Mouse (Mus musculus): Measurements from ENCODE around the gene Prkn. TPM values are rescaled to one million over a fixed set of nuclear protein-coding genes. Genes with fewer than 3 reads are reported as not detected.

Prkn gene
- total and polyA plus RNA-seq, 3 experiments = 4.5 to 10.6 (median 10.3) TPM

DNA sequence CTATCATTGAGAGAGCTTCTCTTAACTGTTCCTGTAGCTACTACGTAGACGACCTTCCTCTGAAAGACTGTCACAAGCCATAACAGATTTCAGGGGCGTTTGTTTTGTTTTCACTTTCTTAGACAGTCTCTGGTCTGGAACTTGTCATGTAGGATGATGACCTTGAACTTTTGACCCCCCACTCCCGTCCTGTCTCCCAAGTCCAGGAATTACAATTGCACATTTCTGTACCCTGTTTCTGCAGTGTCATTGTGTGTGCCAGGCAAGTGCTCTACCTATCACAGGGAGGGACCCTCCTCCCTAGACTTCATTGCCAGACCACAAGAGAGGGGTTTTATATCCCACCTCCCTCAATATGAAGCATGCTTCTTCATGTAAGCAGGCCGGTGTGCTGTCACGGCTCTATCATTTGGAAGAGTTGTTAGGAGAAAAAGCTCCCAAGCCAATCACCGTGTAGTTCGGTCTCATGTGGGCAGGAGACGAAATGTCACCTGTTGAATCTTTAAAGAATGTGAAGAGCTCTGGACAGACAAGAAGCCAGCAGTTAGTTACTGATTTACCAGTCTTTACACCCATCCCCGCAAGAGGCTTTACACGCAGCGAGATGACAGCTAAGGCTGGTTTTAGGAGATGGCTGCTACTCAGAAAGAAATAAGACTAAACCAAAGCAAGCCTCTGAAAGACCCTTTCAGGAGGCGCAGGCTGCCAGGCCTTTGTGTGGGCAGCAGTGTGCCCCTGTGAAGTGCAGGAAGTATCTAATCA is 1027.3 kb downstream of the Prkn start:
- no peaks in the 10 kb centered on the region for H3K79me2 ChIP-seq (replicated peaks; ENCODE audit: control insufficient read depth, insufficient read depth, low read length)
- no peak overlapping the region for H3K27ac ChIP-seq
- TF ChIP-seq EP300 (IDR thresholded peaks at IDR 0.05; ENCODE audit: insufficient read depth, low read depth, low read length) = no peak
- no peak for TF ChIP-seq POLR2A (IDR thresholded peaks at IDR 0.05; ENCODE audit: insufficient read depth, low read depth, low read length)
- no peak for TF ChIP-seq CTCF (IDR thresholded peaks at IDR 0.05)
- intact Hi-C loops (cut with DNase I) = no loop called here
- WGBS = 67% methylated on average over 13 of the region's 13 CpGs
- no peaks in the 10 kb centered on the region for H3K27me3 ChIP-seq (ENCODE audit: control insufficient read depth, insufficient read depth, low read length)
- no peaks in the 10 kb centered on the region for H3K4me1 ChIP-seq (ENCODE audit: control insufficient read depth, insufficient read depth, low read length)
- DNase-seq = no peak
- H3K4me3 ChIP-seq = no peak overlapping the region
- no peak overlapping the region for H3K9ac ChIP-seq (ENCODE audit: low read depth, low read length)
- H3K36me3 ChIP-seq (ENCODE audit: control insufficient read depth, insufficient read depth, low read length) = no peaks in the 10 kb centered on the region

DNA sequence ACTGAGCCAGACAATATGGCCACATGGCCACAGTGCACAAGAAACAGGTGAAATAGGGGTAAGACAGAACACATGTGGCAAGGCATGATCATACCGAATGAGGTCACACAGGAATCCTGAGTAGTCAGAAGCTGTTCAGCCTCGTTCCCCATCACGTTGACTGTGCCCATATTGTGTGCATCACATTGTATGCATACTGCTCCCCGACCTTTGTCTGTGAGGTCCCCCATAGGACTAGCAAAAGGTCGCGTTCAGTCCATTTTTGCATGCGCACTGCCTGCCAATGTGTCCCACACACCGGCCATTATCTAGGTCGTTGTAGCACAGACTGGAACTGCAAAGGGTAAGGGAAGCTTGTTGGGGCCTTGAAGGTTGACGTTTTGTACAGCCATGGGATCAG is 1030.4 kb downstream of the Prkn start:
- H3K27me3 ChIP-seq (ENCODE audit: control insufficient read depth, insufficient read depth, low read length) = no peaks in the 10 kb centered on the region
- H3K4me1 ChIP-seq (ENCODE audit: control insufficient read depth, insufficient read depth, low read length) = no peaks in the 10 kb centered on the region
- intact Hi-C loops (cut with DNase I) = no loop called here

GRCm38 (mm10) chr17:11876240-11876639 is 1036.1 kb downstream of the Prkn start:
- no peak for DNase-seq
- H3K4me3 ChIP-seq = no peak overlapping the region
- no peaks in the 10 kb centered on the region for H3K36me3 ChIP-seq (ENCODE audit: control insufficient read depth, insufficient read depth, low read length)
- no peak for TF ChIP-seq POLR2A (IDR thresholded peaks at IDR 0.05; ENCODE audit: insufficient read depth, low read depth, low read length)
- TF ChIP-seq CTCF (IDR thresholded peaks at IDR 0.05) = no peak
- no peak for TF ChIP-seq EP300 (IDR thresholded peaks at IDR 0.05; ENCODE audit: insufficient read depth, low read depth, low read length)
- no peak overlapping the region for H3K27ac ChIP-seq
- no peaks in the 10 kb centered on the region for H3K79me2 ChIP-seq (replicated peaks; ENCODE audit: control insufficient read depth, insufficient read depth, low read length)
- intact Hi-C loops (cut with DNase I) = no loop called here
- 86% methylated on average over 2 of the region's 2 CpGs for WGBS
- no peaks in the 10 kb centered on the region for H3K27me3 ChIP-seq (ENCODE audit: control insufficient read depth, insufficient read depth, low read length)
- no peaks in the 10 kb centered on the region for H3K4me1 ChIP-seq (ENCODE audit: control insufficient read depth, insufficient read depth, low read length)
- H3K9ac ChIP-seq (ENCODE audit: low read depth, low read length) = no peak overlapping the region

More for the DNA sequence above, 1030.4 kb downstream of the Prkn start:
- Histone ChIP-seq H3K27ac (no peak overlapping the region), H3K4me3 (no peak overlapping the region), H3K36me3 (ENCODE audit: control insufficient read depth, insufficient read depth, low read length) (no peaks in the 10 kb centered on the region), H3K9ac (ENCODE audit: low read depth, low read length) (no peak overlapping the region), H3K79me2 (replicated peaks; ENCODE audit: control insufficient read depth, insufficient read depth, low read length) (no peaks in the 10 kb centered on the region)
- TF ChIP-seq CTCF (IDR thresholded peaks at IDR 0.05) = no peak
- TF ChIP-seq EP300 (IDR thresholded peaks at IDR 0.05; ENCODE audit: insufficient read depth, low read depth, low read length) = no peak
- TF ChIP-seq POLR2A (IDR thresholded peaks at IDR 0.05; ENCODE audit: insufficient read depth, low read depth, low read length) = no peak
- DNase-seq = no peak
- 84% methylated on average over 10 of the region's 10 CpGs for WGBS

DNA sequence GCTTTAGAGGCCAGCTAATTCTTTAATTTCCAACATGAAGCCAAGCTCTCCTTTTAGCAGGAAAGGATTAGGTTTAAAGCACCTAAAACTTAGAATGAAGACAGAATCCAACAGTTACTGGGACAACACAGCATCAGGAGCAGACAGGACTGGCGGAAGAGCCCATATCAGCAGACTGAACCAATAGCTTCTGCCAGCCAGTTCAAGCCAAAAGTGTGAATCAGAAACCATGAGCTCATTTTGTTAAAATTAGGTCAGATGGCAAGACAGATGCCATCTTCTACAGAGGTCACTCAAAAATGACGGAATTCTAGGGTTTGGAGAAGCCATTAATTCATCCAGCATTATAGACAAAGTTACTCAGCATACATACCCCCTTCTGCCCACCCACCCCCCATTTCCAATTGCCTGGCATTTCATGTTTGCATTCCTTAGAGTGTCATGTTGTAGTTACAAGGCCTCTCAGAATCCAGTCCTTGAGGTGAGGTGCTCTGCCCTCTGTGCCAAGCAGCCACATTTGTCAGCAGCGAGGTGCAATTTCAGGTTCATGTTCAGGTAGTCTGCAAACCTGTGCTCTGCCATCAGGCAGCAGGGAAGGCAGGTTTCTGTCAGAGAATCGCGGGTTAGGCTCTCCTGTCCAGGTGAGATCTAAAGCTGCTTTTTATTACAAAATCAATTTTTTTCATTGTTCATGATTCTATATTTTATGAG is 1041.1 kb downstream of the Prkn start:
- H3K9ac ChIP-seq (ENCODE audit: low read depth, low read length) = no peak overlapping the region
- no peaks in the 10 kb centered on the region for H3K4me1 ChIP-seq (ENCODE audit: control insufficient read depth, insufficient read depth, low read length)
- no peaks in the 10 kb centered on the region for H3K27me3 ChIP-seq (ENCODE audit: control insufficient read depth, insufficient read depth, low read length)
- 78% methylated on average over 5 of the region's 5 CpGs for WGBS
- TF ChIP-seq EP300 (IDR thresholded peaks at IDR 0.05; ENCODE audit: insufficient read depth, low read depth, low read length) (no peak), CTCF (IDR thresholded peaks at IDR 0.05) (no peak), POLR2A (IDR thresholded peaks at IDR 0.05; ENCODE audit: insufficient read depth, low read depth, low read length) (no peak)
- no peak overlapping the region for H3K27ac ChIP-seq
- no peak overlapping the region for H3K4me3 ChIP-seq
- DNase-seq = no peak
- H3K79me2 ChIP-seq (replicated peaks; ENCODE audit: control insufficient read depth, insufficient read depth, low read length) = no peaks in the 10 kb centered on the region
- intact Hi-C loops (cut with DNase I) = no loop called here
- H3K36me3 ChIP-seq (ENCODE audit: control insufficient read depth, insufficient read depth, low read length) = no peaks in the 10 kb centered on the region

DNA sequence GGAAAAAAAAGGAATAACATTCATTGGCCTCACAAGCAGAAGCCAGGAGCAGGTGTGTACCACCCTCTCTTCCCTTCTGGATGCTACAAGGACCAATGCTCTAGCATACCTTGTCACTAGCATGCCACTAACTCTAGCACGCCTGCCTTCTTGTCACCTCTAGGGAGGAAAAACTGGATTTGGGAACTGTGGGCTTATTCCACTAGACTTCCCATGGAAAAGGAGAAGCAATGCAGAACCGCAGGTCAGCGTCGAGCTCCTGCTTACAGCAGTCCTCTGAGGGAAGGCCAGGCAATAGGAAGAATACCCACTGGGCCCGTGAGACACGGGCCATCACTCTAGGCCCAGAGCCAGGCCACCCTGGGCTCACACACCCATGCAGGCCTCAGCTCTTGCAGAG is 1045.4 kb downstream of the Prkn start:
- 90% methylated on average over 6 of the region's 6 CpGs for whole genome bisulfite sequencing
- DNase-seq = no peak
- H3K4me1 ChIP-seq (ENCODE audit: control insufficient read depth, insufficient read depth, low read length) = no peaks in the 10 kb centered on the region
- H3K79me2 ChIP-seq (replicated peaks; ENCODE audit: control insufficient read depth, insufficient read depth, low read length) = no peaks in the 10 kb centered on the region
- H3K27me3 ChIP-seq (ENCODE audit: control insufficient read depth, insufficient read depth, low read length) = no peaks in the 10 kb centered on the region
- TF ChIP-seq EP300 (IDR thresholded peaks at IDR 0.05; ENCODE audit: insufficient read depth, low read depth, low read length) (no peak), CTCF (IDR thresholded peaks at IDR 0.05) (no peak), POLR2A (IDR thresholded peaks at IDR 0.05; ENCODE audit: insufficient read depth, low read depth, low read length) (no peak)
- H3K27ac ChIP-seq = no peak overlapping the region
- H3K36me3 ChIP-seq (ENCODE audit: control insufficient read depth, insufficient read depth, low read length) = no peaks in the 10 kb centered on the region
- intact Hi-C loops (cut with DNase I) = no loop called here
- H3K9ac ChIP-seq (ENCODE audit: low read depth, low read length) = no peak overlapping the region
- H3K4me3 ChIP-seq = no peak overlapping the region

GRCm38 (mm10) chr17:11886963-11887362 is 1046.8 kb downstream of the Prkn start:
- intact Hi-C loops (cut with DNase I) = no loop called here
- no peak for TF ChIP-seq POLR2A (IDR thresholded peaks at IDR 0.05; ENCODE audit: insufficient read depth, low read depth, low read length)
- no peak for TF ChIP-seq EP300 (IDR thresholded peaks at IDR 0.05; ENCODE audit: insufficient read depth, low read depth, low read length)
- no peak for TF ChIP-seq CTCF (IDR thresholded peaks at IDR 0.05)
- no peak overlapping the region for H3K27ac ChIP-seq
- H3K27me3 ChIP-seq (ENCODE audit: control insufficient read depth, insufficient read depth, low read length) = no peaks in the 10 kb centered on the region
- no peaks in the 10 kb centered on the region for H3K4me1 ChIP-seq (ENCODE audit: control insufficient read depth, insufficient read depth, low read length)
- WGBS = 78% methylated on average over 4 of the region's 4 CpGs
- H3K79me2 ChIP-seq (replicated peaks; ENCODE audit: control insufficient read depth, insufficient read depth, low read length) = no peaks in the 10 kb centered on the region
- no peaks in the 10 kb centered on the region for H3K36me3 ChIP-seq (ENCODE audit: control insufficient read depth, insufficient read depth, low read length)
- DNase-seq = no peak
- no peak overlapping the region for H3K4me3 ChIP-seq
- H3K9ac ChIP-seq (ENCODE audit: low read depth, low read length) = no peak overlapping the region
